Mouse (Mus musculus) MEL (cell line): ENCODE measurements around the gene Crat. TPM values are rescaled to one million over a fixed set of nuclear protein-coding genes. Genes with fewer than 3 reads are reported as not detected.

ENCODE experiments used
- DNase-seq: peaks from one replicate; pipeline ENCODE4 v3.0.0; 2011; ENCODE audit warnings: low read depth, low spot score
- H3K27ac ChIP-seq: 2 replicates; pipeline ENCODE4 v1.5.1; 2012; ENCODE audit warnings: low read depth, mild to moderate bottlenecking, control low read depth, low read length, moderate library complexity; ENCODE audit not compliant: control insufficient read depth
- H3K27me3 ChIP-seq, 2 experiments: fragments of 150-350 bp in 1 of 2; sonication (generic) in 1 of 2; 2 replicates each; pipeline ENCODE4 v1.6.1; 2012; ENCODE audit warnings: low read length in 2 of 2, mild to moderate bottlenecking in 2 of 2, improper control_type of control experiment in 1 of 2, moderate library complexity in 1 of 2; ENCODE audit not compliant: insufficient read depth in 2 of 2, control insufficient read depth in 1 of 2
- H3K36me3 ChIP-seq, 2 experiments: 2 replicates each; pipeline ENCODE4 v1.6.1; 2012 to 2014; ENCODE audit warnings: low read length in 2 of 2, improper control_type of control experiment in 1 of 2, inconsistent platforms in 1 of 2, mild to moderate bottlenecking in 1 of 2; ENCODE audit not compliant: insufficient read depth in 2 of 2, control insufficient read depth in 1 of 2
- H3K4me1 ChIP-seq, 2 experiments: fragments of 150-350 bp in 1 of 2; sonication (generic) in 1 of 2; 2 replicates each; pipeline ENCODE4 v1.6.1; 2012; ENCODE audit warnings: low read length in 2 of 2, improper control_type of control experiment in 1 of 2, mild to moderate bottlenecking in 1 of 2; ENCODE audit not compliant: insufficient read depth in 2 of 2, control insufficient read depth in 1 of 2
- H3K4me3 ChIP-seq, 2 experiments: fragments of 150-350 bp in 1 of 2; sonication (generic) in 1 of 2; 2 replicates each; pipeline ENCODE4 v1.5.1; 2012; ENCODE audit warnings: low read depth in 2 of 2, low read length in 2 of 2, mild to moderate bottlenecking in 2 of 2, moderate library complexity in 2 of 2, control low read depth in 1 of 2, improper control_type of control experiment in 1 of 2; ENCODE audit not compliant: control insufficient read depth in 1 of 2, insufficient read depth in 1 of 2
- H3K79me2 ChIP-seq: 2 replicates; pipeline ENCODE4 v1.6.1; 2012; ENCODE audit warnings: mild to moderate bottlenecking, low read length, moderate library complexity; ENCODE audit not compliant: control insufficient read depth, poor library complexity, insufficient read depth
- H3K9ac ChIP-seq: 2 replicates; pipeline ENCODE4 v1.6.1; 2012; ENCODE audit warnings: low read depth, mild to moderate bottlenecking, control low read depth, low read length, moderate library complexity; ENCODE audit not compliant: control insufficient read depth, poor library complexity, severe bottlenecking
- H3K9me3 ChIP-seq: fragments of 150-350 bp; sonication (generic); replicated peaks from 2 replicates; pipeline ENCODE4 v1.6.1; 2012; ENCODE audit warnings: mild to moderate bottlenecking, low read length, improper control_type of control experiment, moderate library complexity; ENCODE audit not compliant: insufficient read depth
- BHLHE40 ChIP-seq: IDR thresholded peaks from 2 replicates; pipeline ENCODE4 v1.6.1; 2012; ENCODE audit warnings: low read depth, mild to moderate bottlenecking, inconsistent platforms, low read length, improper control_type of control experiment, borderline replicate concordance
- CHD1 ChIP-seq: IDR thresholded peaks from 2 replicates; pipeline ENCODE4 v1.6.1; 2012; ENCODE audit warnings: low read depth, mild to moderate bottlenecking, inconsistent platforms, low read length, improper control_type of control experiment
- CHD2 ChIP-seq: IDR thresholded peaks from 2 replicates; pipeline ENCODE4 v1.6.1; 2011; ENCODE audit warnings: low read length, improper control_type of control experiment
- ETS1 ChIP-seq: IDR thresholded peaks from 2 replicates; pipeline ENCODE4 v1.6.1; 2012; ENCODE audit warnings: low read depth, mild to moderate bottlenecking, inconsistent platforms, low read length, improper control_type of control experiment, moderate library complexity
- GABPA ChIP-seq: IDR thresholded peaks from 2 replicates; pipeline ENCODE4 v1.6.1; 2012; ENCODE audit warnings: low read depth, mild to moderate bottlenecking, inconsistent platforms, low read length, improper control_type of control experiment, moderate library complexity
- HCFC1 ChIP-seq: IDR thresholded peaks from 2 replicates; pipeline ENCODE4 v1.6.1; 2012; ENCODE audit warnings: low read depth, mild to moderate bottlenecking, inconsistent platforms, low read length, improper control_type of control experiment, moderate library complexity
- JUND ChIP-seq: IDR thresholded peaks from 2 replicates; pipeline ENCODE4 v1.6.1; 2011; ENCODE audit warnings: low read depth, mild to moderate bottlenecking, improper control_type of control experiment, low read length
- MAFK ChIP-seq: IDR thresholded peaks from 2 replicates; pipeline ENCODE4 v1.6.1; 2011; ENCODE audit warnings: low read depth, mild to moderate bottlenecking, low read length, improper control_type of control experiment, borderline replicate concordance
- MAX ChIP-seq: IDR thresholded peaks from 2 replicates; pipeline ENCODE4 v1.6.1; 2011; ENCODE audit warnings: low read length, improper control_type of control experiment
- MEF2A ChIP-seq: IDR thresholded peaks from 2 replicates; pipeline ENCODE4 v1.6.1; 2014; ENCODE audit warnings: low read depth, mild to moderate bottlenecking, inconsistent platforms, low read length, improper control_type of control experiment; ENCODE audit not compliant: poor library complexity, insufficient replicate concordance, severe bottlenecking; ENCODE audit errors: extremely low read depth
- MXI1 ChIP-seq: IDR thresholded peaks from 2 replicates; pipeline ENCODE4 v1.6.1; 2011; ENCODE audit warnings: mild to moderate bottlenecking, low read depth, low read length, improper control_type of control experiment
- MYB ChIP-seq: IDR thresholded peaks from 2 replicates; pipeline ENCODE4 v1.6.1; 2011; ENCODE audit warnings: mild to moderate bottlenecking, low read depth, low read length, improper control_type of control experiment
- MYC ChIP-seq: IDR thresholded peaks from 2 replicates; pipeline ENCODE4 v1.6.1; 2011; ENCODE audit warnings: low read depth, mild to moderate bottlenecking, low read length, improper control_type of control experiment, moderate library complexity
- NELFE ChIP-seq: IDR thresholded peaks from 2 replicates; pipeline ENCODE4 v1.6.1; 2011; ENCODE audit warnings: low read depth, low read length, improper control_type of control experiment
- NRF1 ChIP-seq: IDR thresholded peaks from 2 replicates; pipeline ENCODE4 v1.6.1; 2014; ENCODE audit warnings: low read depth, mild to moderate bottlenecking, inconsistent platforms, low read length, improper control_type of control experiment, moderate library complexity; ENCODE audit not compliant: poor library complexity, insufficient read depth, severe bottlenecking
- POLR2AphosphoS5 ChIP-seq: IDR thresholded peaks from 2 replicates; pipeline ENCODE4 v1.6.1; 2012; ENCODE audit warnings: low read depth, borderline replicate concordance, mild to moderate bottlenecking, inconsistent platforms, low read length, moderate library complexity, mixed read lengths
- SMC3 ChIP-seq: IDR thresholded peaks from 2 replicates; pipeline ENCODE4 v1.6.1; 2011; ENCODE audit warnings: low read depth, low read length, improper control_type of control experiment
- TBP ChIP-seq: IDR thresholded peaks from 2 replicates; pipeline ENCODE4 v1.8.0; 2011; ENCODE audit warnings: low read depth, low read length, improper control_type of control experiment
- TCF12 ChIP-seq: IDR thresholded peaks from 2 replicates; pipeline ENCODE4 v1.6.1; 2014; ENCODE audit warnings: low read depth, mild to moderate bottlenecking, inconsistent platforms, low read length, improper control_type of control experiment, moderate library complexity
- UBTF ChIP-seq: IDR thresholded peaks from 2 replicates; pipeline ENCODE4 v1.6.1; 2012; ENCODE audit warnings: low read depth, mild to moderate bottlenecking, inconsistent platforms, low read length, improper control_type of control experiment, moderate library complexity, borderline replicate concordance; ENCODE audit not compliant: insufficient read depth
- USF1 ChIP-seq: IDR thresholded peaks from 2 replicates; pipeline ENCODE4 v1.6.1; 2014; ENCODE audit warnings: low read depth, mild to moderate bottlenecking, inconsistent platforms, low read length, improper control_type of control experiment, moderate library complexity
- USF2 ChIP-seq, 2 experiments: IDR thresholded peaks; 2 replicates each; pipeline ENCODE4 v1.6.1; 2011 to 2012; ENCODE audit warnings: improper control_type of control experiment in 2 of 2, low read length in 2 of 2, borderline replicate concordance in 1 of 2, inconsistent platforms in 1 of 2, low read depth in 1 of 2, mild to moderate bottlenecking in 1 of 2; ENCODE audit not compliant: insufficient read depth in 1 of 2
- ZC3H11A ChIP-seq: IDR thresholded peaks from 2 replicates; pipeline ENCODE4 v1.6.1; 2012; ENCODE audit warnings: low read depth, mild to moderate bottlenecking, inconsistent platforms, low read length, improper control_type of control experiment
- ZMIZ1 ChIP-seq: IDR thresholded peaks from 2 replicates; pipeline ENCODE4 v1.6.1; 2012; ENCODE audit warnings: low read depth, mild to moderate bottlenecking, inconsistent platforms, low read length, improper control_type of control experiment, moderate library complexity
- ZNF384 ChIP-seq: IDR thresholded peaks from 2 replicates; pipeline ENCODE4 v1.6.1; 2012; ENCODE audit warnings: low read depth, mild to moderate bottlenecking, inconsistent platforms, low read length, improper control_type of control experiment
- polyA plus RNA-seq, 2 experiments: library from polyadenylated mRNA; stranded (reverse) in 1 of 2; unstranded in 1 of 2; fragments of >175 nt in 1 of 2; fragments of >200 nt in 1 of 2; gene quantifications; 2 replicates each; pipeline versions ENCODE4 v1.2.1 to v1.2.4; 2012; ENCODE audit warnings: low replicate concordance in 2 of 2, low read depth in 1 of 2; ENCODE audit not compliant: insufficient read length in 2 of 2, insufficient read depth in 1 of 2, missing spikeins in 1 of 2
- total RNA-seq: library from RNA; depleted of rRNA; stranded (reverse); fragments of 300-350 nt; gene quantifications from 2 replicates; pipeline ENCODE4 v1.2.3, GENCODE M21; 2012

The Crat gene
- total and polyA plus RNA-seq, 3 experiments, result 22.0 to 93.9 TPM; not detected in 1

DNA sequence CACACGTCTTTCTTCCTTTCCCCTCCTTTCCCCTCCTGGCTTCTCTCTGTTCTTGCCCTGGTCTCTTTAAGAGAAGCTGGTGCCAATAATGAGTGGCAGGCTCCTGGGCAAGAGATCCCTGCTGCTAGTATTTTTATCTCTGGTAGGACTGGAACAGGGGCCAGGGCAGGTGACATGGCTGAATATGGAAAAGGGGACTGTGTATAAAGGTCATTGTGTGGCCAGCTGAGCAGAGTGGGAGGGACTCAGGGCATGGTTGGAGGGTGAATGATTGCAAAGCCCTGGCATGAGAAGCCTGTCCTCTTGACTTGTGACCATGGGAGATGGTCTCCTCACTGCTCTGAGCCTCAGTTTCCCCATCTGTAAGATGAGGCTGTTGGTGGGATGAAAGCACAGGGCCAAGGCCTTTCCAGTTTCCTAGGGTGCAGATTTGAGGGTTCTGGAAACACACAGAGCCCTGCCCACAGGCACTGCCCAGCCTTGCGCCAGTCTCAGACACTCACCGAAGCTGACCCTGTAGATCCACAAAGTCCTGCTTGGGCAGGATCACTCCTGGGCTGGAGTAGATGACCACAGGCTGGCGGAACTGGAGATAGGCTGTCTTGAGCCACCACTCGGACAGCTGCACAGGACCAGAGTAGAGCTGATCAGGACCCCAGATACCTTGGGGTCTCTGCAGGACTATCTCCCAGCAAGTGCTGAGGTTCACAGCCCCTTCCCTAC, 6.0 kb downstream of the Crat start (continued):
- TF ChIP-seq ZNF384 (no peak), POLR2AphosphoS5 (no peak)

DNA sequence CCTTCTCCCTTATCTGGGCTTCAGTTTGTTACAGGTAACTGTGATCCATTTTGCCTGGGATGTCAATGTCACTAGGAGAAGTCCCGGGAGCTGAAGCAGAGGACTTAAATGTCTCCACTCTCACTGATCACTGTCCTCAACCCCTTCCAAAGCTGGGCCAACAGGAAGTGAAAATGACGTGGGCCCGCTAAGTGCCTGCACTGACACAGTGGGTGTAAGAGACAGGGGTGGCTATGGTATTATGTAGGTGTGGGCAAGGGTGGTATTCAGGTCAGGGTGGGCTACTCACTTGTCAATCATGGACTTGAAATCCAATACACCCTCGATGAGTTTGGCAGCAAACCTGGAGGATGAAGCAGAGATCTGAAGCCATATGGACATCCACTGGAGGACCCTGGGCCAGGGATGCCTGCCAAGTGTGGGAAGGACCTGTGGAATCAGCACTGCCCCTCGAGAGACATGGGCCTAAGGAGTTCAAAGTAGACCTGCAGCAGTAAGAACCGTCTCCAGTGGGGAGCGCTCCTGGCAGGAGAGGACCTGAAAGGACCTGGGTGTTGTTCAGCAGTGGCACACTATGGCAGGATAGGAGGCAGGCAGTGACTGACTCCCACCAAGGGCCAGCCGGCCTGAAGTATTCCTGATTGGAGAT, 7.0 kb downstream of the Crat start:
- Histone ChIP-seq H3K79me2 (no peaks in the 10 kb centered on the region), H3K27ac (no peak overlapping the region), H3K4me1 (no peaks in the 10 kb centered on the region), H3K4me3 (no peak overlapping the region), H3K9me3 (no peaks in the 10 kb centered on the region), H3K9ac (no peak overlapping the region), H3K27me3 (no peaks in the 10 kb centered on the region), H3K36me3 (peaks cover 0 to 3% of the 10 kb centered on the region in 2 experiments; a peak in 2 of 4 replicates)
- TF ChIP-seq USF2 (IDR thresholded peaks at IDR 0.05; ENCODE audit: borderline replicate concordance in 1 of 2, insufficient read depth in 1 of 2, low read depth in 1 of 2, low read length in 2 of 2) (no peak), MAFK (no peak), GABPA (no peak), NRF1 (no peak), CHD2 (no peak), ZMIZ1 (no peak), SMC3 (no peak), CHD1 (no peak), ZC3H11A (no peak), TCF12 (no peak), MAX (no peak), JUND (no peak)
- DNase-seq, result no peak

DNA sequence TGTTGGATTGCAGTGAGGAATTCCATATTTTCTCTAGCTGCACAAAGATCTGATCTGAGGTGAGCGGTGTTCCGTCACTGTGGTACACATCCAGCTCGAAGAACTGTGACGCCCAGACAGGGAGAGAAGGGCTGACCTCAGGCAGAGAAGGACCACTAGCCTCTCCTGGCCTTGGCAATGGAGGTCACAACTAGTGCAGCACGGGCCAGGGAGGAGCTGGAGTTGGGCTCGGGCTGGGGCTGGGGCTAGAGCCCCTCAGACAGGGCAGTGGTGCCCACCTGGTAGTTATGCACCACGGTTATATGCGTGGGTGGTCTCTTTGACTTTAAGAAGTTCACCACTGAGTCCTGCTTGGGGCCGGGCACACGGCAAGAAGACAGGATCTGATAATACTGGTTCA, 7.8 kb downstream of the Crat start:
- peaks cover 0 to 3% of the 10 kb centered on the region in 2 experiments; a peak in 2 of 4 replicates for H3K36me3 ChIP-seq
- H3K27ac ChIP-seq, result no peak overlapping the region
- TF ChIP-seq MYC (no peak), ETS1 (no peak), MEF2A (no peak), BHLHE40 (no peak), ZMIZ1 (no peak), TCF12 (no peak), NRF1 (no peak), NELFE (no peak), ZC3H11A (no peak), CHD2 (no peak), MYB (no peak), SMC3 (no peak), MXI1 (no peak), HCFC1 (no peak), USF1 (no peak), TBP (no peak), UBTF (no peak)

More for the DNA sequence above, 7.8 kb downstream of the Crat start:
- no peaks in the 10 kb centered on the region for H3K27me3 ChIP-seq
- no peaks in the 10 kb centered on the region for H3K79me2 ChIP-seq
- H3K9ac ChIP-seq, result no peak overlapping the region
- H3K4me3 ChIP-seq, result no peak overlapping the region
- no peak for DNase-seq
- H3K4me1 ChIP-seq, result no peaks in the 10 kb centered on the region
- H3K9me3 ChIP-seq, result no peaks in the 10 kb centered on the region
